Mouse (Mus musculus) neural tube, embryonic 15.5 days (tissue): ENCODE measurements at regions not wholly inside any gene's neighbourhood (a gene's known extent, or its start where the extent isn't known, plus 50 kb on each side); places are given as distances from the start of the nearest gene placed in this dataset.

Experiments used
- ATAC-seq: fragments of 200-750 bp; cut with Nextera tagmentation; 2 replicates; pipeline ENCODE4 v1.8.0; 2017; ENCODE audit warnings: mild to moderate bottlenecking, moderate TSS enrichment, moderate library complexity; ENCODE audit not compliant: low FRiP score
- H3K27ac ChIP-seq: fragments of 300-500 bp; sonication (generic); replicated peaks from 2 replicates; pipeline ENCODE4 v1.5.1; 2015; ENCODE audit warnings: mild to moderate bottlenecking, inconsistent platforms
- H3K27me3 ChIP-seq: fragments of 300-500 bp; sonication (generic); replicated peaks from 2 replicates; pipeline ENCODE4 v1.6.1; 2015; ENCODE audit warnings: inconsistent platforms
- H3K36me3 ChIP-seq: fragments of 300-500 bp; sonication (generic); 2 replicates; pipeline ENCODE4 v1.6.1; 2015; ENCODE audit warnings: inconsistent platforms
- H3K4me1 ChIP-seq: fragments of 300-500 bp; sonication (generic); 2 replicates; pipeline ENCODE4 v1.6.1; 2015; ENCODE audit warnings: inconsistent platforms
- H3K4me2 ChIP-seq: fragments of 300-500 bp; sonication (generic); 2 replicates; pipeline ENCODE4 v1.6.1; 2015; ENCODE audit warnings: inconsistent platforms, mild to moderate bottlenecking, moderate library complexity
- H3K4me3 ChIP-seq: fragments of 300-500 bp; sonication (generic); replicated peaks from 2 replicates; pipeline ENCODE4 v1.5.1; 2015; ENCODE audit warnings: mild to moderate bottlenecking, inconsistent platforms
- H3K9ac ChIP-seq: fragments of 300-500 bp; sonication (generic); replicated peaks from 2 replicates; pipeline ENCODE4 v1.6.1; 2015; ENCODE audit warnings: mild to moderate bottlenecking, inconsistent platforms
- H3K9me3 ChIP-seq: fragments of 300-500 bp; sonication (generic); replicated peaks from 2 replicates; pipeline ENCODE4 v1.6.1; 2016; ENCODE audit warnings: inconsistent platforms
- WGBS: fragments of 180-500 bp; shearing (Covaris S2); methylation state at CpG from one replicate; pipeline ENCODE4 v1.1.7; 2015; ENCODE audit warnings: mixed read lengths; 5-methylcytosine and 5-hydroxymethylcytosine counted together

DNA sequence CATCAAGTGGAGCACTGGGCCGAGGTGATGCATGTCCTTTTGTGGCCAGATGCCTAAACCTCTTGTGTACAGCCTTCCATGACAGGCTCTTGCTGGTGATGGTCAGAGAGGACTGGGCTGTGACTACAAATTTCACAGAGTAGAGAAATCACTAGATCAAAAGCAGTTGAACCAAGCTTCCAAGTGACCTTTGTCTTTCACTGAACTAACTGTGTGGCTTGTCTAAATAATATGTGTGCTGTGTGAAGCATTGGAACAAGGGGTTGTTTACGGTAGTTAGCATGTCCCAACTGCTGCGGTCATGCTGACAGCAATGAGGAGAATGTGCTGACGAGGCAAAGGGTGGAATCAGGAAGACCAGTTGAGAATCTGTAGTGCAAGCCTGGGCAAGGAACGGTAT, 55.3 kb upstream of the D16Ertd472e start:
- Histone ChIP-seq H3K4me2 (no peak overlapping the region), H3K36me3 (no peaks in the 10 kb centered on the region), H3K27ac (no peak overlapping the region), H3K9me3 (no peaks in the 10 kb centered on the region), H3K4me3 (no peak overlapping the region), H3K27me3 (0 out of 2 replicates have a peak, but pooled peaks cover 4% of the 10 kb centered on the region), H3K9ac (no peak overlapping the region), H3K4me1 (no peaks in the 10 kb centered on the region)
- no peak for ATAC-seq
- 85% methylated on average over 5 of the region's 5 CpGs for WGBS

DNA sequence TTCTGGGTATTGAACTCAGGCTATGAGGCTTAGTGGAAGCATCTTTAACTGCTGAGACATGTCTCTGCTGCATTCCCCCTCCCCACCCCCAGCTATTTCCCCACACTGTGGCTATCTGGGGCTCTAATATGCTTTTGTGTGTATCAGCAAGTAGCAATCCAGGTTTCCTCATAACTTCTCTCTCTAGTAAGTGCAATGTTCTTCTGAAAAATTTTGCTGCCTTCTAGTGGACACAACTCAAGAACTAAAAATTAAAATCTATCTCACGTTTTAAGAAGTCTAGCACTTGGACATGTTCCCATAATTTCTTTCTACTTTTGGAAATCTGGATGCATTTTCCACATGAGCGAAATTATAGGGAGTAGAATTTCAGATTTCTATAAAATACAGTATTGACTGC, 50.3 kb upstream of the D16Ertd472e start:
- 83% methylated on average over 2 of the region's 2 CpGs for WGBS
- Histone ChIP-seq H3K27ac (no peak overlapping the region), H3K9me3 (no peaks in the 10 kb centered on the region), H3K4me2 (no peak overlapping the region), H3K27me3 (no peaks in the 10 kb centered on the region), H3K36me3 (no peaks in the 10 kb centered on the region), H3K9ac (no peak overlapping the region), H3K4me3 (no peak overlapping the region), H3K4me1 (no peaks in the 10 kb centered on the region)
- ATAC-seq = no peak
